Mouse (Mus musculus) ES-Bruce4 (cell line): ENCODE measurements around the gene Mrpl28.

Experiments
- CTCF ChIP-seq: IDR thresholded peaks from one replicate; pipeline ENCODE4 v1.8.1; 2011; ENCODE audit warnings: low read depth, low read length
- EP300 ChIP-seq: IDR thresholded peaks from 2 replicates; pipeline ENCODE4 v1.6.1; 2011; ENCODE audit warnings: low read depth, low read length; ENCODE audit not compliant: insufficient read depth
- POLR2A ChIP-seq: IDR thresholded peaks from one replicate; pipeline ENCODE4 v1.8.1; 2011; ENCODE audit warnings: low read length; ENCODE audit not compliant: insufficient read depth

- no peak for TF ChIP-seq POLR2A
- no peak for TF ChIP-seq CTCF
- no peak for TF ChIP-seq EP300
Measured at GRCm38 (mm10) chr17:26112751-26113150, 10.5 kb upstream of the Mrpl28 start.
